Mouse (Mus musculus) forebrain, embryonic 15.5 days (tissue): ENCODE results near the gene Ift140. TPM values are rescaled to one million over a fixed set of nuclear protein-coding genes. Genes with fewer than 3 reads are reported as not detected.

Source experiments
- ATAC-seq: fragments of 200-750 bp; cut with Nextera tagmentation; replicated peaks from 2 replicates; pipeline ENCODE4 v1.8.0; 2017; ENCODE audit warnings: mild to moderate bottlenecking, moderate TSS enrichment, moderate library complexity
- H3K27ac ChIP-seq: fragments of 300-500 bp; sonication (generic); replicated peaks from 2 replicates; pipeline ENCODE4 v1.5.1; 2015; ENCODE audit warnings: mild to moderate bottlenecking, inconsistent platforms
- H3K27me3 ChIP-seq: fragments of 300-500 bp; sonication (generic); 2 replicates; pipeline ENCODE4 v1.6.1; 2015; ENCODE audit warnings: inconsistent platforms
- H3K36me3 ChIP-seq: fragments of 300-500 bp; sonication (generic); 2 replicates; pipeline ENCODE4 v1.6.1; 2015; ENCODE audit warnings: mild to moderate bottlenecking, inconsistent platforms
- H3K4me1 ChIP-seq: fragments of 300-500 bp; sonication (generic); 2 replicates; pipeline ENCODE4 v1.6.1; 2015; ENCODE audit warnings: inconsistent platforms
- H3K4me2 ChIP-seq: fragments of 300-500 bp; sonication (generic); replicated peaks from 2 replicates; pipeline ENCODE4 v1.6.1; 2015; ENCODE audit warnings: mild to moderate bottlenecking, inconsistent platforms
- H3K4me3 ChIP-seq: fragments of 300-500 bp; sonication (generic); 2 replicates; pipeline ENCODE4 v1.5.1; 2015; ENCODE audit warnings: mild to moderate bottlenecking, inconsistent platforms
- H3K9ac ChIP-seq: fragments of 300-500 bp; sonication (generic); replicated peaks from 2 replicates; pipeline ENCODE4 v1.6.1; 2015; ENCODE audit warnings: mild to moderate bottlenecking, inconsistent platforms
- H3K9me3 ChIP-seq: fragments of 300-500 bp; sonication (generic); 2 replicates; pipeline ENCODE4 v1.6.1; 2016; ENCODE audit warnings: inconsistent platforms
- WGBS: fragments of 180-500 bp; shearing (Covaris S2); methylation state at CpG from one replicate; pipeline ENCODE4 v1.1.7; 2015; ENCODE audit warnings: mixed read lengths; 5-methylcytosine and 5-hydroxymethylcytosine counted together
- polyA plus RNA-seq: library from polyadenylated mRNA; unstranded; fragments of >200 nt; fragmentation: Nextera tagmentation; extraction: Ambion mirVana; gene quantifications from 2 replicates; pipeline ENCODE4 v1.2.1, GENCODE M21; 2015

Ift140 gene
- polyA plus RNA-seq, 1 experiment from 2014 or later, result 24.0 TPM

DNA sequence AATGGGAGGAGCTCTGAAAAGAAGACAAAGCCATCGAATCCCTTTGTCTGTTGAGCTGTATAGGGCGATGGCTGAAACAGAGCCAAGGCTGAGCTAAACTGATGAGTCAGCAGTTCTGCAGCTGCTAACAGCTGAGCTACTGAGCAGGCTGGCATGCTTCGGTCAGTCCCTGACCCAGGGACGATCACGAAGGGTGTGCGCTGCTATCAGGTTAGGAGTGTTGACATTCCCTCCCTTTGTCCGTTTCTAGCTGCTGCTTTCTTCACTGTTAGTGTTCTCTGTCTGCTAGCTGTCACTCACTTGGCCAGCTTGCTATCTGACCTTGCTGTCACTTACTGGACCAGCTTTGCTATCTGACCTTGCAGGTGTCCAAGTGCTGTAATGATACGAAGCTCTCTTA lies 111.2 kb downstream of the Ift140 start:
- H3K4me3 ChIP-seq, result no peak overlapping the region
- H3K27me3 ChIP-seq, result no peaks in the 10 kb centered on the region
- WGBS, result 60% methylated on average over 8 of the region's 8 CpGs
- no peak overlapping the region for H3K27ac ChIP-seq
- no peak for ATAC-seq
- H3K4me1 ChIP-seq, result no peaks in the 10 kb centered on the region
- no peaks in the 10 kb centered on the region for H3K36me3 ChIP-seq
- H3K4me2 ChIP-seq, result no peak overlapping the region
- no peak overlapping the region for H3K9ac ChIP-seq
- H3K9me3 ChIP-seq, result no peaks in the 10 kb centered on the region

DNA sequence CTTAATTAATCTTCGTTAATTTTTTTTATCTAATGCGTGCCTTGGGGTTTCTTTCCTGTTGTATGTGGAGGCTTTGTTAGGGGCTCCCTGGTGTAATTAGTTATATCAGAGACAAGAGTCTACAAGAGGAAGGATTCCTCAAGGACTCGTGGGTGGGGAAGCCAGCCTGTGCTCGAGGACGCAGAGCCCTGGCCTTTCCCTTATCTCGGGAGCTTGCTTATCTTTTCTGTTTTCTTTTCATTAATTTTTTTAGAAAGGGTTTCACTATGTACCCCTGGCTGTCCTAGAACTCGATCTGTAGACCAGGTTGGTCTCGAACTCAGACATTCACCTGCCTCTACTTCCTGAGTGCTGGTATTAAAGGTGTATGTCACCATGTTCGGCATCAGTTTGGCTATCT lies 111.8 kb downstream of the Ift140 start:
- no peak overlapping the region for H3K9ac ChIP-seq
- 72% methylated on average over 9 of the region's 9 CpGs for WGBS
- H3K27ac ChIP-seq, result no peak overlapping the region
- no peaks in the 10 kb centered on the region for H3K9me3 ChIP-seq
- no peaks in the 10 kb centered on the region for H3K36me3 ChIP-seq
- no peak overlapping the region for H3K4me2 ChIP-seq
- H3K4me1 ChIP-seq, result no peaks in the 10 kb centered on the region
- H3K27me3 ChIP-seq, result no peaks in the 10 kb centered on the region
- ATAC-seq, result no peak
- no peak overlapping the region for H3K4me3 ChIP-seq

DNA sequence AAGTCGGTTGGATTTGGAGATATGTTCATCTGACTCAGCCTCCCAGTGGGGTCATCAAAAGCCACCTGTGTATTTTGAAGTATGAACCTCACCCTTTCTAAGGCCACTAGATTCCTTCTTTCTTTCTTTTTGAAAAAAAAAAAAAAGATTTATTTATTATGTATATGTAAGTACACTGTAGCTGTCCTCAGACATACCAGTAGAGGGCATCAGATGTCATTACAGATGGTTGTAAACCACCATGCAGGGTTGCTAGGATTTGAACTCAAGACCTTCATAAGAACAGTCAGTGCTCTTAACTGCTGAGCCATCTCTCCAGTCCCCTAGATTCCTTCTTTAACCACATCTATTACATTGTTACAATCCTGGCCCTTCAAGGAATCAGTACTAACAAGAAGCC lies 114.2 kb downstream of the Ift140 start:
- Histone ChIP-seq H3K27ac (no peak overlapping the region), H3K36me3 (no peaks in the 10 kb centered on the region), H3K27me3 (no peaks in the 10 kb centered on the region), H3K9me3 (no peaks in the 10 kb centered on the region), H3K4me2 (no peak overlapping the region), H3K4me3 (no peak overlapping the region), H3K9ac (no peak overlapping the region), H3K4me1 (peaks cover 11% of the 10 kb centered on the region)
- 92% methylated on average over 1 of the region's 1 CpGs for WGBS
- ATAC-seq, result no peak

DNA sequence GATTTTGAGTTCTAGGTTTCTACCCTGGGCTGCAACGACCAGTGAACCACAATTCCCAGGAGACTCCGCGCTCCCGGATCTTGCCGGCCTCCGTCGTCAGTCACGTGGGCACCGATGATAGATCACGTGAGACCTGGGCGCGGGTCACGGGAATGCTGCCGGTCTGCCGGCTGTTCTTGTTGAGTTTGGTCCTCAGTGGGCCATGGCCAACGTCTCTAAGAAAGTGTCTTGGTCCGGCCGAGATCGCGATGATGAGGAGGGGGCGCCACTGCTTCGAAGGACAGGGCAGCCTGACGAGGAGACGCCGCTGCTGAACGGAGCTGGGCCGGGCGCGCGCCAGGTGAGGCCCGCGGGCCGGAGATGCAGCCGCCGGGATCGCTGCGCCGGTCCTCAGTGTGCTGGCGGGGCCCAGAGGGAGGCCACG lies 117.4 kb downstream of the Ift140 start, which contains the start of gene Clcn7:
TSS of gene Clcn7 (plus strand) at position 117 of the 424 bp plus-strand sequence.
- H3K4me2 ChIP-seq, result peak within 1 kb of the TSS; percentile 50
- ATAC-seq, result peak; percentile 95
- H3K36me3 ChIP-seq, result no peaks in the 10 kb centered on the region
- H3K9ac ChIP-seq, result peak within 1 kb of the TSS; percentile 75
- peaks cover 16% of the 10 kb centered on the region for H3K4me1 ChIP-seq
- H3K4me3 ChIP-seq, result peak within 1 kb of the TSS; percentile 76
- H3K27ac ChIP-seq, result no peak within 1 kb of the TSS
- WGBS, result 0% methylated on average over 40 of the region's 40 CpGs
- no peaks in the 10 kb centered on the region for H3K27me3 ChIP-seq
- no peaks in the 10 kb centered on the region for H3K9me3 ChIP-seq

DNA sequence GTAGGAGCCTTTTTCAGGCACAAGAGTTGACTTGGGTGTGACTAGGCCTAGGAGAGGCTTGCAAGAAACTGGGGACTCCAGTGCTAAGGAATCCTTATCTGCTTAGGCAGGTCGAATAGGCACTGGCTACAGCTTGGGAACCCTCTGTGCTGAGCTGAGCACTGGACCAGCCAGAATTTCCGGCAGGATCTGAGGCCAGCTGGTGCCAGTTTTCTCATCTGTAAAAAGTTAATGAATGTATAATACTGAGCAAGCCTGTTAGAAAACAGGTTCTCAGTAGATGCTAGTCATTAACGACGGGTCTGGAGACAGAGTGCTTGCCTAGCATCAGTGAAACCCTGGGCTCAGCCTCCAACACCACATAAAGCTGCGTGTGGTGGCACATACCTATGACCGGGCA lies 119.7 kb downstream of the Ift140 start:
- Histone ChIP-seq H3K4me3 (no peak overlapping the region), H3K4me2 (no peak overlapping the region), H3K27ac (no peak overlapping the region), H3K27me3 (no peaks in the 10 kb centered on the region), H3K9me3 (no peaks in the 10 kb centered on the region), H3K9ac (no peak overlapping the region), H3K4me1 (peaks cover 16% of the 10 kb centered on the region), H3K36me3 (no peaks in the 10 kb centered on the region)
- WGBS, result 88% methylated on average over 6 of the region's 6 CpGs
- no peak for ATAC-seq

DNA sequence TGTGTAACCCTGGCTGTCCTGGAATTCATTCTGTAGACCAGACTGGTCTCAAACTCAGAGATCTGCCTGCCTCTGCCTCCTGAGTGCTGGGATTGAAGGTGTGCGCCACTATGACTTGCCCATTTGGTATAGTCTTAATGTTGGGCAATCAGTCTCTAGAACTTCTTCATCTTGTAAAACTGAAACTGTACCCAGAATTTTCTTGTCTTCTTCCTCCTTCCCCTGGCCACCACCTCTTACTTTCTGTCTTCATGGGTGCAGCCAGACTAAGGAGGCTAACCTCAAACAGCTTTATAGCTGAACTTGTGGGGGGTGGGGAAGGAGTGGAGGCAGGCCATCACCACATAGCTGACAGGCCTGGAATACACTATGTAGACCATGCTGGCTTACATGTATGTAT lies 122.9 kb downstream of the Ift140 start:
- H3K9me3 ChIP-seq, result no peaks in the 10 kb centered on the region
- WGBS, result 94% methylated on average over 1 of the region's 1 CpGs
- no peak overlapping the region for H3K4me3 ChIP-seq
- no peak overlapping the region for H3K4me2 ChIP-seq
- peaks cover 15% of the 10 kb centered on the region for H3K4me1 ChIP-seq
- no peaks in the 10 kb centered on the region for H3K27me3 ChIP-seq
- no peak overlapping the region for H3K27ac ChIP-seq
- H3K36me3 ChIP-seq, result no peaks in the 10 kb centered on the region
- H3K9ac ChIP-seq, result no peak overlapping the region
- no peak for ATAC-seq

DNA sequence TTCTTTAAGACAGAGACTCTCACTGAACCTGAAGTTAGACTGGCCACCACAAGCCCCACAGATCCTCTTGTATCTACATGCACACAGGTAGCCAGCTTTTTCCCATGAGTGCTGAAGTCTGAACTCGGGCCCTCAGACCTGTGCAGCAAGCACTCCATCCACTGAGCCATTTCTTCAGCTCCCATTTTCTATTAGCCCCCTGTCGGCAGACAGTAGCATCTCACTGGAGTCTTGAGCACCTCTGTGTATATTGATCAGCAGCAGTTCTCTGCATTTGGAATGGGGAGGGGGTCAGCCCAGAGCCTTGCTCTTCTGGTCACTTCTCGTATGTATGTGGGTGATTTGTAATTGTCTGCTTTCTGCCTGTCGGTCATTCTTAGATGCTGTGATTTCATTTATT lies 124.1 kb downstream of the Ift140 start:
- Histone ChIP-seq H3K9me3 (no peaks in the 10 kb centered on the region), H3K27ac (no peak overlapping the region)
- 71% methylated on average over 4 of the region's 4 CpGs for WGBS

More for the DNA sequence above, 124.1 kb downstream of the Ift140 start:
- peaks cover 5% of the 10 kb centered on the region; the same call in 1 of the 2 replicates for H3K4me1 ChIP-seq
- no peak for ATAC-seq
- no peaks in the 10 kb centered on the region for H3K36me3 ChIP-seq
- H3K4me2 ChIP-seq, result no peak overlapping the region
- H3K4me3 ChIP-seq, result no peak overlapping the region
- no peak overlapping the region for H3K9ac ChIP-seq
- no peaks in the 10 kb centered on the region for H3K27me3 ChIP-seq

Other genes starting within 250 kb of the Ift140 start
- gene Meiob, start 211.8 kb upstream of the Ift140 start, polyA plus RNA-seq, result not detected in 2 replicates
- 45.1 and 45.7 TPM in 2 replicates for gene Hagh, start 175.9 kb upstream of the Ift140 start, polyA plus RNA-seq
- 16.0 and 16.8 TPM in 2 replicates for gene Fahd1, start 165.7 kb upstream of the Ift140 start, polyA plus RNA-seq
- 0.11 TPM in 1 of 2 replicates, not detected in the other for gene Igfals, start 150.1 kb upstream of the Ift140 start, polyA plus RNA-seq
- gene Nubp2, start 129.7 kb upstream of the Ift140 start, polyA plus RNA-seq, result 73.2 and 74.2 TPM in 2 replicates
- gene Spsb3, start 129.4 kb upstream of the Ift140 start, polyA plus RNA-seq, result 81.5 and 82.5 TPM in 2 replicates
- 32.8 and 34.6 TPM in 2 replicates for gene Eme2, start 121.0 kb upstream of the Ift140 start, polyA plus RNA-seq
- 77.6 and 82.2 TPM in 2 replicates for gene Mrps34, start 121.0 kb upstream of the Ift140 start, polyA plus RNA-seq
- 69.6 and 72.6 TPM in 2 replicates for gene Nme3, start 119.6 kb upstream of the Ift140 start, polyA plus RNA-seq
- gene Mapk8ip3, start 79.1 kb upstream of the Ift140 start, polyA plus RNA-seq, result 89.4 and 90.6 TPM in 2 replicates
- 101 and 114 TPM in 2 replicates for gene Jpt2, start 55.4 kb upstream of the Ift140 start, polyA plus RNA-seq
- 7.6 and 8.5 TPM in 2 replicates for gene Cramp1l, start 297 bp upstream of the Ift140 start, polyA plus RNA-seq
- 10.5 and 11.5 TPM in 2 replicates for gene Tmem204, start 67.5 kb downstream of the Ift140 start, polyA plus RNA-seq
- gene Telo2, start 99.9 kb downstream of the Ift140 start, polyA plus RNA-seq, result 54.6 and 57.2 TPM in 2 replicates
- gene Ptx4, start 104.7 kb downstream of the Ift140 start, polyA plus RNA-seq, result not detected in 2 replicates
- 28.8 and 30.4 TPM in 2 replicates for gene Clcn7, start 117.3 kb downstream of the Ift140 start, polyA plus RNA-seq
- not detected in 2 replicates for gene Ccdc154, start 146.4 kb downstream of the Ift140 start, polyA plus RNA-seq
- gene Gm38655, start 159.4 kb downstream of the Ift140 start, polyA plus RNA-seq, result not detected in 2 replicates
- 35.7 and 37.8 TPM in 2 replicates for gene BC003965, start 168.5 kb downstream of the Ift140 start, polyA plus RNA-seq
- gene Unkl, start 172.3 kb downstream of the Ift140 start, polyA plus RNA-seq, result 10.6 and 14.2 TPM in 2 replicates
- 85.5 and 85.7 TPM in 2 replicates for gene Gnptg, start 224.0 kb downstream of the Ift140 start, polyA plus RNA-seq
- gene Tsr3, start 224.1 kb downstream of the Ift140 start, polyA plus RNA-seq, result 66.2 and 69.2 TPM in 2 replicates
- gene Baiap3, start 240.3 kb downstream of the Ift140 start, polyA plus RNA-seq, result 7.2 and 10.1 TPM in 2 replicates